Mouse (Mus musculus): ENCODE data around the gene Psmb3. TPM values are rescaled to one million over a fixed set of nuclear protein-coding genes. Genes with fewer than 3 reads are reported as not detected.

Gene Psmb3
- total and polyA plus RNA-seq, 3 experiments = 560 to 1,251 (median 863) TPM

DNA sequence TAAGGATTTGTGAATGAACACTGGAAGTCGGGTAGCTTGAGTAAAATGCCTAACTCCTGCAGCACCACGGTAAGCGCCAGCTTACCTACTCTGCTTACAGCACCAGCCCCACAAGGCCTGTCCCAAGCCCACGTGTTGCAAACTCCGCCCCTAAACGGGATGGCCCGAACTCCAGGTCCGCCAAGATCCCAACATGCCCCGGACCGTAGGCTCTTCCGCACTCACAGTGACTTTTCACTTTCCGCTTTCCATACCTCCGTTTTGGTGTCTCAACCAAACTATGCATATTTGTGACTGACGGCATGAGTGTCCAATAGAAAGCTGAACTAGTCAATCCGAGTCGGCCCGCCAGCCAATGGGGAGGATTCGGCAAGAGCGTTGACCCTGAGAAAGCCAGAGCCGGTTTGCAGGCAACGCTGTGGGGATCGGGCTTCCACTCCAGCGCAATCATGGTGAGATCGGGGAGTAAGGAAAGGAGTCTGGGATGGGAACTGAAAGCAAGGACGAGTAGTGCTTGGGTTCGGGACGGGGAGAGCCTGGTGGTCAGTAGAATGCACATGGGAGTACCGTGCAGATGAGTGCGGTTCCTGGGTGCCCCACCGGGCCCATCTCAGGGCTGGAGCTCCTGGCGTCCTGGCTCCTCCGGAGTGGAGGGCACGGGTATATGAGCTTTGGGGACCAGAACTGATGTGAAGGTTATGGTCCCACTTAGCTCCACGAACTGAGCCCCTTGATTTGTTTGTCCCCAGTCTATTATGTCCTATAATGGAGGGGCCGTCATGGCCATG lies at the start of gene Psmb3 (continued):
- peak; percentile 97 for TF ChIP-seq POLR2A (IDR thresholded peaks at IDR 0.05; ENCODE audit: low read depth, low read length)

GRCm38 (mm10) chr11:97654210-97654609 lies 49.0 kb upstream of the Psmb3 start:
- Histone ChIP-seq H3K9ac (ENCODE audit: insufficient read depth, low read depth) (no peak overlapping the region), H3K79me2 (replicated peaks; ENCODE audit: control insufficient read depth, extremely low read depth, insufficient read depth, poor library complexity, severe bottlenecking) (peaks cover 5% of the 10 kb centered on the region; the same call in 1 of the 2 replicates), H3K36me3 (replicated peaks in 1 of 2; ENCODE audit: control insufficient read depth in 1 of 2, insufficient read depth in 1 of 2, low read length in 1 of 2) (peaks cover 17 to 47% of the 10 kb centered on the region in 2 experiments), H3K27me3 (replicated peaks) (no peaks in the 10 kb centered on the region), H3K4me2 (ENCODE audit: insufficient read depth, low read depth, poor library complexity, severe bottlenecking) (no peak overlapping the region), H3K4me1 (ENCODE audit: control insufficient read depth in 1 of 2, insufficient read depth in 2 of 2) (peaks cover 19 to 57% of the 10 kb centered on the region in 2 experiments), H3K9me3 (replicated peaks; ENCODE audit: low read length) (peaks cover 7% of the 10 kb centered on the region), H3K27ac (ENCODE audit: insufficient read depth, low read depth) (no peak overlapping the region), H3K4me3 (replicated peaks in 1 of 3; ENCODE audit: low read depth in 2 of 3, low read length in 2 of 3, poor library complexity in 1 of 3) (no peak overlapping the region)
- in situ Hi-C loops (cut with MboI; ENCODE audit: low pct_ligation_motif_present, low pct_unique_long_range_greater_than_20kb, low sequenced_read_pairs) = no loop called here
- TF ChIP-seq JUND (conservative IDR thresholded peaks at IDR 0.05; ENCODE audit: low read depth, low read length) = peak; percentile 84
- TF ChIP-seq MXI1 (IDR thresholded peaks at IDR 0.05; ENCODE audit: low read depth, low read length) = no peak
- no peak for TF ChIP-seq PAX5 (IDR thresholded peaks at IDR 0.05; ENCODE audit: low read length)
- no peak for TF ChIP-seq ZC3H11A (IDR thresholded peaks at IDR 0.05; ENCODE audit: low read depth, low read length)
- no peak for TF ChIP-seq CHD1 (IDR thresholded peaks at IDR 0.05; ENCODE audit: low read depth, low read length)
- TF ChIP-seq MYC (IDR thresholded peaks at IDR 0.05; ENCODE audit: low read depth, low read length) = no peak
- no peak for TF ChIP-seq POLR2AphosphoS2 (IDR thresholded peaks at IDR 0.05; ENCODE audit: low read depth, low read length)
- TF ChIP-seq USF1 (IDR thresholded peaks at IDR 0.05; ENCODE audit: low read depth, low read length) = no peak
- no peak for TF ChIP-seq ETS1 (conservative IDR thresholded peaks at IDR 0.05; ENCODE audit: low read depth, low read length)
- no peak for TF ChIP-seq MAZ (IDR thresholded peaks at IDR 0.05; ENCODE audit: low read depth, low read length)
- 0 out of 2 replicates have a peak, but pooled peaks have one; percentile 32 for TF ChIP-seq EP300 (IDR thresholded peaks at IDR 0.05; ENCODE audit: low read length)
- no peak for TF ChIP-seq NELFE (IDR thresholded peaks at IDR 0.05; ENCODE audit: low read depth, low read length)
- no peak for TF ChIP-seq BHLHE40 (IDR thresholded peaks at IDR 0.05; ENCODE audit: low read depth, low read length)
- TF ChIP-seq JUN (IDR thresholded peaks at IDR 0.05; ENCODE audit: insufficient read depth, low read depth, low read length) = peak; percentile 60; the same call in 1 of the 2 replicates
- dilution Hi-C loops (cut with MboI; ENCODE audit: extremely low pct_ligation_motif_present, extremely low pct_unique_long_range_greater_than_20kb, low sequenced_read_pairs) = no loop called here
- DNase-seq (ENCODE audit: extremely low read depth) = peak; percentile 33

DNA sequence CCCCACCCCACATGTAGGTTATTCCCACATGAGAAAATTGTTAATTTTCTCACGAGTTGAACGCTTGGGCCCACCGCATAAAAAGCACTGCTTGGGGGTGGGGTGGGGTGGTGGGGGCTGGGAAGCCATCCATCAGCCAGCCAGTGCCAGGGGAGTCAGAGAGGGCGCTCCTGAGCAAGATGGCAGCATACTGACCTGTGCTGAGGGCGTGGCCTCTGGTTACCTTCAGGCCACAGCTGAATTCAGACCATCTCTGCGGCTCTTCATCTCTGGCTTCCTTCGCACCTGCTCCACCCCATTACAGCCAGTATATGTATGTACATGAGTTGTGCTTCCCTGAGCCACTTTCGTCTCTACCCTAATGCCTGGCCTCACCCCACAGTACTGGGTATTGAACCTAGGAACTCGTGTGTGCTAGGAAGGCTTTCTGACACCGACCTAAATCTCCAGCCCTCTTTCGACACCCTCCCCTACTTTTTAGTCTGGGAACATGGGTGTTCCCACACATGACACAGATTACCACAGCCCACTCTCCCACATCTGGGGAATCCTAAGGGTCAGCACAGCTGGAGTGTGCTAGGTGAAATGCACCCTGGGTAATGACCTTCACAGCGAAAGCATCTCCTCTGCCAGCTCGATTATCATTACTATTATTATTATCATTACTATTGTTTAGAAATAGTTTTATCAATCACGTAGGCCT lies 46.8 kb upstream of the Psmb3 start:
- in situ Hi-C loops (cut with MboI; ENCODE audit: low pct_ligation_motif_present, low pct_unique_long_range_greater_than_20kb, low sequenced_read_pairs) = no loop called here
- Histone ChIP-seq H3K36me3 (replicated peaks in 1 of 2; ENCODE audit: control insufficient read depth in 1 of 2, insufficient read depth in 1 of 2, low read length in 1 of 2) (peaks cover 17 to 47% of the 10 kb centered on the region in 2 experiments), H3K9ac (ENCODE audit: insufficient read depth, low read depth) (no peak overlapping the region), H3K27ac (ENCODE audit: insufficient read depth, low read depth) (no peak overlapping the region), H3K4me1 (ENCODE audit: control insufficient read depth in 1 of 2, insufficient read depth in 2 of 2) (peaks cover 19 to 59% of the 10 kb centered on the region in 2 experiments), H3K79me2 (replicated peaks; ENCODE audit: control insufficient read depth, extremely low read depth, insufficient read depth, poor library complexity, severe bottlenecking) (peaks cover 5% of the 10 kb centered on the region; the same call in 1 of the 2 replicates), H3K4me2 (ENCODE audit: insufficient read depth, low read depth, poor library complexity, severe bottlenecking) (0 out of 2 replicates have a peak overlapping the region, but pooled peaks have one; percentile 8), H3K27me3 (replicated peaks) (no peaks in the 10 kb centered on the region), H3K9me3 (replicated peaks; ENCODE audit: low read length) (peaks cover 7% of the 10 kb centered on the region), H3K4me3 (replicated peaks in 1 of 3; ENCODE audit: low read depth in 2 of 3, low read length in 2 of 3, poor library complexity in 1 of 3) (no peak overlapping the region)
- no peak for TF ChIP-seq MYC (IDR thresholded peaks at IDR 0.05; ENCODE audit: low read depth, low read length)
- TF ChIP-seq ZNF384 (IDR thresholded peaks at IDR 0.05; ENCODE audit: low read depth, low read length) = no peak
- TF ChIP-seq POLR2AphosphoS2 (IDR thresholded peaks at IDR 0.05; ENCODE audit: low read depth, low read length) = peak; percentile 37
- peak; percentile 11; the same call in 1 of the 2 replicates for TF ChIP-seq SMC3 (IDR thresholded peaks at IDR 0.05; ENCODE audit: low read depth, low read length)
- peak; percentile 83 for TF ChIP-seq CHD2 (IDR thresholded peaks at IDR 0.05; ENCODE audit: low read length)
- peak in 1 of 2 experiments; percentile 41; a peak in 2 of 4 replicates for TF ChIP-seq CTCF (conservative IDR thresholded peaks at IDR 0.05 in 1 of 2, IDR thresholded peaks at IDR 0.05 in 1 of 2; ENCODE audit: low read depth in 2 of 2, low read length in 2 of 2)
- TF ChIP-seq POLR2A (IDR thresholded peaks at IDR 0.05; ENCODE audit: low read depth, low read length) = peak; percentile 47
- dilution Hi-C loops (cut with MboI; ENCODE audit: extremely low pct_ligation_motif_present, extremely low pct_unique_long_range_greater_than_20kb, low sequenced_read_pairs) = no loop called here
- peak; percentile 38 for DNase-seq (ENCODE audit: extremely low read depth)

Data from CH12.LX (cell line).